Mouse (Mus musculus): ENCODE data around the gene Col15a1.

Col15a1 gene

DNA sequence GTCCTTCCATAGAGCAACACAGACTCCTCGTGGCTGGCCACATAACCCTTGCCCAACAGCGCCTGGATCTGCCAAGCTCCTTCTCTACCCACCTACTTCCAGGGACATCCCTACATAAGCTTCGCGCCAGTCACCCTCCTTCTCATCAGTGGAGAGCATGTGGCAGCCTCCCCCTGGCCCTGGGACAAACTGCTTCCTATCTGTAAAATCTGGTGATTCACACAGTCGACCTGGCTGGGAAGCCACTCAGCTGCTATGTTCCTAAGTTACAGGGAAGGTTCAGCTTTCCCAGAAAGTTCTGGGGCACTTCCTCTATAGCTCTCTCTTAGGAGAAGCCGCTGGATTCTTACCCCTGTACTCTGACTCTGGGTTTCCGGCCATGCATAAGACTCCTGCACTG lies 22.5 kb downstream of the Col15a1 start:
- no peak for ATAC-seq (ENCODE audit: low TSS enrichment)

DNA sequence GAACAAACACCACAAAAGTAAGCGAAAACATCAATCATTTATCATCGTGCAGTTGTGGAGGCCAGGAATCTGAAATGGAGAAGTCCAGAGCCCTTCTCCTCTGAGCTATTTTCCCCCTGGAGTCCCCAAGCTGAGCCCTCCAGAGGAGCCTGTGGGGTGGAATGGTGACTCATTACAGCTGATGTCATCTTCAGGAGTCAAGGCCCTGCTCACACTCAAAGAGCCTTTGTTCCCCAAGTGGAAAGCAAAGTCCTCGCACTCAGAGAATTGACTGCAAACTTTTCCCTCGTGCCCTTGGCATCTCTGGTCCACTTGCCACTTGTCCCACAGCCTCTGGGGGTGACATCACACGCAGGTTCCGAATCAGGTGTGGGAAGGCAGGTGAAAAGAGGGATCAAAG lies 23.4 kb downstream of the Col15a1 start:
- no peak for ATAC-seq (ENCODE audit: low TSS enrichment)

- no peak for ATAC-seq (ENCODE audit: low TSS enrichment)
Observed at GRCm38 (mm10) chr4:47233192-47233835, 25.4 kb downstream of the Col15a1 start.

GRCm38 (mm10) chr4:47234667-47235267 lies 26.8 kb downstream of the Col15a1 start:
- ATAC-seq (ENCODE audit: low TSS enrichment) = peak; percentile 62

GRCm38 (mm10) chr4:47235312-47235711 lies 27.4 kb downstream of the Col15a1 start:
- peak; percentile 42 for ATAC-seq (ENCODE audit: low TSS enrichment)

- no peak for ATAC-seq (ENCODE audit: low TSS enrichment)
Observed at GRCm38 (mm10) chr4:47236104-47236503, 28.1 kb downstream of the Col15a1 start.

- no peak for ATAC-seq (ENCODE audit: low TSS enrichment)
Observed at GRCm38 (mm10) chr4:47237220-47237619, 29.3 kb downstream of the Col15a1 start.

DNA sequence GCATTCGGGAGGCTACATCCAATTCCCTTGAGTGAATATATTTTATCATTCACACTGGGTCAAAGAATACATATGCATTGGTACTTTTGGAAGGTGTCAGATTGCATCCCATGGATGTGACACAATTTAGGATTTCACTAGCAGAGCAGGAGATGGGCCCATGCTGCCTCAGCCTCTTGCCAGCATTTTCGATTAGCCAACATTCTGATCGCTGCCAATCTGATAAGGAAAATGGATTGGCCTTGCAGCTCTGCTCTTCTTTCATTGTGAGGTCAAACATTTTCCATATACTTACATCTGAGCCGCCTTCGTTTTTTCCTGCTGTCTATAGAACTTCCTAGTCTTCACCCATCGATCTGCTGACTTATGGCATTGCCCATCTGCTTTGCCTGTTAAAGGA lies 31.2 kb downstream of the Col15a1 start:
- no peak for ATAC-seq (ENCODE audit: low TSS enrichment)

DNA sequence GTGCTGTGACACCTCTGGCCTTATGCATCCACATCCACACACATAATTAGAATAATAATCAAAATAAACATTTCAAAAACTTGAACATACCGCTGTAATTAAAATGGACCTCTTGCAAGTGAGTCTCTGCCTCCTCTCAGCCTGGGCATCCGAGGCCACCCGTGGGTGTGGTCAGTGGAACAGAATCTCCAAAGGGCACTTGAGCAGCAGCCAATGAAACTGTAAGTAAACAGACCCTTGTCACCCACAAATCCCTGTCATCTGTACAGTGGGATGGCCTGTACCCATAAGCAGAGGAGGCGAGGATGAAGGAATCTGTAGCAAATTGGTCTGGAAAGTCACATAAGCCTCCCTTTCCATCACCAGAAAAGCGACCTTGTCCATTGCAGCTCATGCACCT lies 32.9 kb downstream of the Col15a1 start:
- ATAC-seq (ENCODE audit: low TSS enrichment) = no peak

DNA sequence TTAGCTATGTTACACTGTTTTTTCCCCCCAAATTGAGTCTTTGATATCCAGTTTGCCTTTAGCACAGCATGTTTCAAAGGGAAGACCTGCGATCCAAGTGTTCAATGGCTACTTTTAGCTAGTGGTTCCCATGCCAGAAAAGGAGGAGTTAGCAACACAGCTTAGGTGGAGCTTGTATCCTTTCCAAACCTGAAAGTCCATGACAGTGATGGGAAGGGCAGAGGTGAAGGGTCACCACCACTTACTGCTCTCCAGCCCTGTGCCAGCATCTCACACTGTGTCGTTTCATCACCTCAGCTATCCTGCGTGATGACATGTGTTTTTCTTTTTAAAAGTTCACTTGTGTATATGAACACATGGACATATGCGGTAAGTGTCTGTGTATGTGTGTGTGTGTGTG lies 34.2 kb downstream of the Col15a1 start:
- ATAC-seq (ENCODE audit: low TSS enrichment) = no peak

DNA sequence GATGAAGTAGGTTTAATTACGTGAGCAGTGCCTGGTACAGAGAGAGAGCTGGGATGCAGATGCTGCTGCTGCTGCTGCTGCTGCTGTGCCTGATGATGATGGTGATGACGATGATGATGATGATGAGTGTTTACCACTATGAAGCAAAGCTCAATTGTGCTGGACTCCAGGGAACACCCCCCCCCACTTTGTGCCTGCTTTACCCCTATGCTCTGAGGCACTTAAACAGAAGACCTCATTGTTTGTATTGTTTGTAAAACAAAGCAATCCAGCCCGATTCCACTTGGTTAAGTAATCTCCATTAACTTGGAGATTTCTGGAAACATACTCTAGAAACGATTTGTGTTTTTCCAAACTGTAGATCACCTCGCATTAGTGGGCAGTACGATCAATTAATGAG lies 36.7 kb downstream of the Col15a1 start:
- no peak for ATAC-seq (ENCODE audit: low TSS enrichment)

- ATAC-seq (ENCODE audit: low TSS enrichment) = no peak
Observed at GRCm38 (mm10) chr4:47245621-47246020, 37.7 kb downstream of the Col15a1 start.

DNA sequence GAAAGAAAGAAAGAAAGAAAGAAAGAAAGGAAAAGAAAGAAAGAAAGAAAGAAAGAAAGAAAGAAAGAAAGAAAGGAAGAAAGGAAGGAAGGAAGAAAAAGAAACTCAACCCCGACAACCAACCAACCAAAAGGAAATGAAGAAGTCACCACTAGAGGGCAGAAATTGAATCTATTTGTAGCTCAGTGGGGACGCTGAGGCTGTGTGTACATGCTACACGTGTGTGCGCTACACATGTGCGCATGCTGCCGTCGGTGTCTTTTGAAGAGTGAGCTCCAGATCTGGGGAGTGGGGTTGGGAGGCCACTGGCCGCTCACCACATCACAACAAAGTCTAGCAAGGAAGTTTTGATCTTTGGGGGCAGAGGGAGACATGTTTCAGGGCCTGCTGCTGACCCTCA lies 38.9 kb downstream of the Col15a1 start:
- ATAC-seq (ENCODE audit: low TSS enrichment) = no peak

DNA sequence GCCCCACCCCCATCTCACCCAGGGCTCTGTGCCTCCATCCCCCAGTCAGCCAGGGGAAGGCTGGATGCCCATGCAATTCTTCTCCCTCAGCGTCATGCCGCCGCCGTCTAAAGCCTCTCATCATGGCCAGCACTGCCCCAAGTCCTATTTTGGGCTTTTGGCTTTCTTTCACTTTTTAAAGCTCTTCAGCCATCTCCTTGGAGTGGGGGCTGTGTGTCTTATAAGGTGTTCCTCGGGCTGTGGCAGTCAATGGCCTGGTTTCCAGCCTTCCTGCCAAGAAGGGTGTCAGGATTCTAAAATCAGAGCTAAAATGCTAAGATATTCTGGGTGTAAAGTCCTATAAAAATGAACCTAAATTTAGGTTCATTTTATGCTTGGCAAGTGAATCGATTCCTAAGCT lies 39.6 kb downstream of the Col15a1 start:
- ATAC-seq (ENCODE audit: low TSS enrichment) = peak; percentile 22

DNA sequence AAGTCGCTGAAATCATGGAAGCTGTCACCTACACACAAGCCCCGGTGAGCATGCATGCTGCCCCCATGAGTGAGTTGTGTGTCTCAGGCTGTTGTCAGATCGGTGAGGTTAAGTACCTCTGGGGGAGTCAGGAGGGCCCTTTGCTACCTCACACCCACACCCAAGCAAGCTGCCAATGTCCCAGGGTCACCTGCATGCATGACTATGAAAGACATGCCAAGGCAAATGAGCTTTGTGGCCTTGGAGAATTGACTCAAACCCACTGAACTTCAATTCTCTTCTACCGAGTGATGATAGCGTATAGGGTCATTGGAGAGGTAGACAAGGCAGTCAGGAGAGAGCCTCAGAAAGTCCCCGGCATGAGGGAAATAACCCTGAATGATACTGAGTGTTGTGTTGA lies 41.2 kb downstream of the Col15a1 start:
- ATAC-seq (ENCODE audit: low TSS enrichment) = no peak

GRCm38 (mm10) chr4:47251069-47251468 lies 43.1 kb downstream of the Col15a1 start:
- ATAC-seq (ENCODE audit: low TSS enrichment) = peak; percentile 31

GRCm38 (mm10) chr4:47251693-47252435 lies 43.9 kb downstream of the Col15a1 start:
- peak; percentile 71 for ATAC-seq (ENCODE audit: low TSS enrichment)

- no peak for ATAC-seq (ENCODE audit: low TSS enrichment)
Observed at GRCm38 (mm10) chr4:47252627-47253026, 44.7 kb downstream of the Col15a1 start.

DNA sequence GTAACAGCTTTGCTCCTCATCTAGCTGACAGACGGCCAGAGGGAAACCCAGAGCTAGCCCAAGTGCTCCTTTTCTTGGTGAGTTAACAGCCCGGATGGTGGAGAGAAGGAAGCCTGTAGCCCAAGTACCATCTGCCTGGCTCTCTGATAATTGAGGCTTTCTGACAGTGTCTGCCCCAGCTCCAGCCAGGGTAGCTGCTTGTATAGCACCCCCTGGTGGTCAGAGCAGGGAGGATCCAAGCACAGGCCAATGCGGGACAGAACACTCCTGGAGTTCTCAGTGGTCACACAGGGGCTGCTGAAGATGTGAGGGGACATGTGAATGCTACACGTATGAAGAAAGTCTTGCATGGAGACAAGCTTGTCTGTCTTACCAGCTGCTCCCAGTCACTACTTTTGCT lies 47.7 kb downstream of the Col15a1 start:
- peak; percentile 16; the same call in 1 of the 2 replicates for ATAC-seq (ENCODE audit: low TSS enrichment)

GRCm38 (mm10) chr4:47258201-47258600 lies 50.2 kb downstream of the Col15a1 start:
- no peak for ATAC-seq (ENCODE audit: low TSS enrichment)

- peak; percentile 41; the same call in 1 of the 2 replicates for ATAC-seq (ENCODE audit: low TSS enrichment)
Observed at GRCm38 (mm10) chr4:47261049-47261448, 53.1 kb downstream of the Col15a1 start.

DNA sequence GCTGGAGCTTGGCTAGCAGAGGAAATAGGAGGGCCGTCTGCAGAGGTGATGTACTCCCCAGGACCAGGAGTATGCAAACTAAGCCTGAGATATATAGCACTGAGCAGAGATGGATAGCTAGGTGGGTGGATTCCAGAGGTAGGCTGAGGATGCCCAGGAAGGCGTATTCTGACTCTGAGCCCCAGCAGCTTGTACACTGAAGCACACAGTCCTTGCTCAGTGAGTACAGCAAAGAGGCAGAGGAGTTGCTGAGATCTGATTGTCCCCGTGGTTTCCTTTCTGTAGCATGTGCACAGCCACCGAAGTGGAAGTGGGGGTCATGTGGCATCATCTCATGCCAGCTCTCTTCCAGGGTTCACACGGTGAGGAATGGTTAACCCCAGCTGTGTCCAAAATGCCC lies 54.0 kb downstream of the Col15a1 start:
- ATAC-seq (ENCODE audit: low TSS enrichment) = no peak

GRCm38 (mm10) chr4:47265555-47265954 lies 57.6 kb downstream of the Col15a1 start:
- no peak for ATAC-seq (ENCODE audit: low TSS enrichment)
